Mouse (Mus musculus) A20 (cell line): ENCODE measurements around the gene Dscaml1.

Experiments used
- DNase-seq: peaks from one replicate; pipeline ENCODE4 v3.0.0-alpha.2; 2011; ENCODE audit warnings: low read depth, low spot score

Dscaml1 gene

GRCm38 (mm10) chr9:45625889-45626446, 199.5 kb downstream of the Dscaml1 start:
- DNase-seq = no peak

DNA sequence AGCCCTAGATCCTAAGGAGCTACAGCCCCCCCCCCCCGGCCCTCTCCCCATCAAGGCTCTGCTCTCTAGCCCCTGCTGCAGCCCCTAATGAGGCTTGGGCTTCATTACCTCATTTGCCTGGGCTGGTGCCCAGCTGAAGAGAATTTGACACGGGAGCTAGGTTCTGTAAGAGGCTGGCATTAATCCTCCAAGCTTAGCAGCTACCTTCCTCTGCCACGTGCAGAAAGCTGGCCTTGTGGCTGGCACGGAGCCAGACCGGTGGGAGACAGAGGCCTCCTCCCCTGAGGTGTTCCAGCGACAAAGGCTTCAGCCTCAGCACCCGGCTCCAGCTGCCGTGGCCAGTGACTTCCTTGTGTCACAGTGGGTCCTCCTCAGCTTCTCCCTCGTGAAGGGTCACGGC, 206.1 kb downstream of the Dscaml1 start:
- DNase-seq = no peak

DNA sequence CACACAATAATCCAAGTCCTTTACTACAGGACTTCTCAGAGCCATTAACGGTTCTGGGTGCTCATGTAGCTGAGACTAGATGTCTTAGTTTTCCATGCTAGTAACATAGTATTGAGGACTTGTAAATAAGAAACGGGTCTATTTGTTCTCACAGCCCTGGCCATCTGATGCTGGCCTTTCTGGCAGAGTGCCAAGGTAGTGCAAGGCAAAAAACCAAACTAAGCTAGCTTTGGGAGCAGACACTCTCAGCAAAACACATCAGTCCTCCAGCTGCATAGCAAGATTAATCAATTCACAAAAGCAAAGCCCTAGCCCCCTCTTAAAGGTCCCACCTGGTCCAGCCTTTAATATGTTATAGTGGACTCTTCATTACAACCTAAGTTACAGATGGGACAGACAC, 206.6 kb downstream of the Dscaml1 start:
- DNase-seq = no peak

GRCm38 (mm10) chr9:45634978-45635377, 208.6 kb downstream of the Dscaml1 start:
- no peak for DNase-seq

GRCm38 (mm10) chr9:45637346-45637745, 210.9 kb downstream of the Dscaml1 start:
- DNase-seq = no peak

DNA sequence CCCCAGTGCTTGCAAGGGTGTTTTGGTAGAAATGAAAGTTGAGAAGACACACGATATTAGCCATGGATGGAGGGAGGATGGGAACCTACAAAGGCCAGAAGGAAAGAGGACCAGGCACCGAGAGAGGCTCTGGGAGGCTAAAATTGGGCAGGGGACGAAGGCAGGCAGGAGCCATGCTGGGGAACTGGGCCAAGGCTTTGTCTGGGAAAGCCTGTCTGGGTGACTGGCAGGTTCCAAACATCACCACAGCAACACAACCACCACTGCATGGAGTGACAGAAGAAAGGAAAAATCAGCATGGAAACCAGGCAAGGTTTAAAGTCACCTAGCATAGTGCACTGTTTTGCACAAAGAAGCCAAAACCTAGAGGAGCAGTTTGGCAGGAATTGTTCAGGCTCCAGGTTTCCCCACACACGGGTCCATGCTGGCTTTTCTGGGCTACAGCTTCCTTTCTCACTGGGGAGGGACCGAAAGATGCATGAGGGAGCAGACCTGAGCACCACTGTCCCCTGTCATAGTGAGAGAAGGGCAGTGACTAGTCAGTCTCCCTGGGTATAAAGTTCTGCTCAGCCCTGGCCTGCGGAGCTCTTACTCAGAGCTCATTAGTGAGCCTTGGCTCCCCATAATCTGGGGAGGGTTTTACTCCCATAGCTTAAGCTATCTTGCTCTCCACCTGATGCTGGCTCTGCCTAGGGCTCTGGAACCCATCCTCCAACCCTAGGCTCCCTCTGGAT, 211.9 kb downstream of the Dscaml1 start:
- no peak for DNase-seq

GRCm38 (mm10) chr9:45644833-45645388, 218.5 kb downstream of the Dscaml1 start:
- DNase-seq = peak; percentile 26

- DNase-seq = no peak
Measured at GRCm38 (mm10) chr9:45645526-45645925, 219.1 kb downstream of the Dscaml1 start.

DNA sequence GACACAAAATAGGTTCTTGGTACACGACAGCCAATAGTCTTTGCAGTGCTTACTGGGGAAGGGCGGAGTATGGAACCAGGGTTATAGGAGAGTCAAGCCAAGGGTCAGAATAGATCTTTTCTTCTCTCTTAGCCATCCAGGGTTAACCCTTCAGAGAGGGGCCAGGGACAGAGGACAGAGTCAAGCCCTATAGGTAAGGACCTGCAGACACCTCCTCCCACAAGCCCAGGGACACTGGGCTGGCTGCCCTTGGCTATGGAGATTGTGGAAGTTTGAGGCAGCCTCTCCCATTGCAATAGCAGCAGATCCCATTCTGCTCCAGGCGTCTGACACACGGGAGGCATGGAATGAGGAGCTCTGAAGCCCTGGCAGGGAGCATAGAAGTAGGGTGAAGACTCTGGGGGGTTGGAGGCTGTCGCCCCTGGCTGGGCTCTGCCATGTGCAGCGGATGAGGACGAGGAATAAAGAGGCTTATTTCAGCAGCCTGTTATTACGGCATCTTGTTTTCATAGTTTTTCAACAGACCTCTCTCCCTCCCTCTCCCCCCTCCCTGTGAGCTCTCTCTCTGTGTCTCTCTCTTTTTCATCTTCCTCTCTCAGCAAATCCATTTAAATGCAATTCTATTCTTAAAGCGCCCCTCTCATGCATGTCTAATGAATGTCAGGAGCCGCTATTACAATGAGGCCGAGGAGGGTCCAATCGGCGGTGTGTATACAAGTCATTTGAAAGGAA, 224.8 kb downstream of the Dscaml1 start:
- no peak for DNase-seq

- DNase-seq = no peak
Measured at GRCm38 (mm10) chr9:45651810-45652177, 225.4 kb downstream of the Dscaml1 start.

GRCm38 (mm10) chr9:45657172-45658062, 231.0 kb downstream of the Dscaml1 start:
- no peak for DNase-seq

GRCm38 (mm10) chr9:45660191-45660590, 233.8 kb downstream of the Dscaml1 start:
- DNase-seq = no peak

DNA sequence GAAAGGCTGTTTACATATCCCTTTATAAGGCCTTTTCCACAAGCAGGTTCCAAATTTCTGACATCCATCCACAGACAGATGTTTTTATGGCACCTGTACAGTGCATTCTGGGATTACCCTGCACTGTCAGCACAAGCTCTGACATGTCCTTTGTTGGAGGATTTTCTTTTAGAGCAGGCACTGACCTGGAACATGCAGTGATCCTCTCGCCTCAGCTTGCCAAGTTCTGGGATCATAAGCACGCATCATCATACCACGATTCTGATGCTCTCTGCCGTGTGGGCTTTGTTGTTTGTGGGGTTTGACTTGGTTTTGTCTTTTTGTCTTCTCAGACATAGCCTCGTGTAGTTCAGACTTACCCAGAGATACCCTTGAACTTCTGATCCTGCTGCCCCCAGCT, 236.0 kb downstream of the Dscaml1 start:
- no peak for DNase-seq

- no peak for DNase-seq
Measured at GRCm38 (mm10) chr9:45663386-45664315, 237.2 kb downstream of the Dscaml1 start.

DNA sequence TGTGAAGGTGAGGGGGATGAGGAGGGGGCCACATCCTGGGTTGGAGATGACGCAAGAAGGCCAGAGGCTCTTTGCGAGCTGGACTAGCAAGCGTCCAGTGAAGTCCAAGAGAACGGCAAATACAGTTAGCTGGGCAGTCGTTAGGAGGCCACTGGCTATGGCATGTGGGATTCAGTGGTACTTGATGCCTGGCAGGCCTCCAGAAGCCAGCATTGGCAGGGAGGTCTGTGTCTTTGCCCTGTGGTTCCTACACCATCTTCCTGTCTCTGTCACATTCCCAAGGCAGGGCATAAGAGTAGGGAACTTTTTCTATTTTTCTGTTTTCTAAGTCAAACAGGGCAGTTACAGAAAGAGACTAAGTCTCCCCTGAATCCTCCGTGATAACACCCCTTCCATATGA, 237.9 kb downstream of the Dscaml1 start:
- DNase-seq = no peak

DNA sequence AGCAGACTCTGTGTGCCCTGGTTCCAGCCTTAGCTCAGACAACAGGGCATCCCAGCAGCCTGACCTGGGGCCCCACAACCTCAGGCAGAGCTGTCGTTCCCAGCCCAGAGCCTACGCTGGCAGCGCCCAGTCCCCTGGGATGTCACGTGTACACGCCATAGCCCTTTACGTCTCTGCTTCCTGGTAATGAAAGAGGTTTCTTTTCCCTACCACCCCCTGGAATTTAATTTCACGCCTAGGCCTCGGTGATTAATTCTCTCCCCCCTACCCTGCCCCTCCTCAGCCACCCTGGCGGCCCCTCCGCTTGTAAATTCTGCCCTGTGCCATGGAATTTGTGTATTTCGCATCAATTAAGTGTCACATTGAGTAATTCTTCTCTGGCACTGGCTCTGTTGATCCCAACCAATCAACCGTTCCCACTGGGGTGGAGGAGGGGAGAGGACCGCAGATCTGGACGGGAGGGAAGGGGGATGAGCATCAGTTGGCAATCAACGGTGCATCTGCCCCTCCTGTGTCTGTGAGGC, 238.5 kb downstream of the Dscaml1 start:
- DNase-seq = no peak

DNA sequence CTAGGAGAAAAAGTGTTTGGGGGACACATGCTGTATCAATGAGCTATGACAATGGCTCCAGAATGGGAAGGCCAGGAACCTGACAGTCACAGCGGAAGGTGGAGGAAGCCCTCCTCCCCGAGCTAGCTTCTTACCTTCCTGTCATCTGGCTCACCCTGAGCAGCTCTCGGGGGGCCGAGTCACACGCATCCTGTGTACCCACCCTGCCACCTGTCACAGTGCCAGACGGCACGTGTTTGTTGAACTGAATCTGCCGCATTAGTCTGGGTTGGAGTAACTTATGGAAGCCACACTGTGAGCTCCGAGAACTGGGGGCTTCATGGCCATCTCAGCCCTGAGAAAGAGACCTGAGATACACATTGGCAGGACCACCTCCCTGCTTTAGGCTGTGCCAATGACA, 249.5 kb downstream of the Dscaml1 start:
- DNase-seq = no peak

DNA sequence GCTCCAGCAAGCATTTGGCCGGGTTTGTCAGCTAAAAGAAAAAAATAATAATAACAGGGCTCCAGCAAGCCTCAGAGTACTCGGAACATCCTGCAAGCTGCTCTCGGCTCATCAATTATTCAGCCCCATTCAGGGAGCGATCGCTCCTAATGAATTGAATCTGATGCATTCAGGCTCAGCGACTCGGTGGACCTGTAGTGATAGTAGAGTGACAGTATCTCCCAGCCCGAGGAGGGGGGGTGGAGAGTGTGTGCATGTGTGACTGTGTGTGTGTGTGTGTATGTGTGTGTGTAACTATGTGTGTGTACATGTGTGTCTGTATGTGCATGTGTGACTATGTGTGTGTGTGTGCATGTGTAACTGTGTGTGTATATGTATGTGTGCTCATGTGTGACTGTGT, 250.2 kb downstream of the Dscaml1 start:
- DNase-seq = no peak

DNA sequence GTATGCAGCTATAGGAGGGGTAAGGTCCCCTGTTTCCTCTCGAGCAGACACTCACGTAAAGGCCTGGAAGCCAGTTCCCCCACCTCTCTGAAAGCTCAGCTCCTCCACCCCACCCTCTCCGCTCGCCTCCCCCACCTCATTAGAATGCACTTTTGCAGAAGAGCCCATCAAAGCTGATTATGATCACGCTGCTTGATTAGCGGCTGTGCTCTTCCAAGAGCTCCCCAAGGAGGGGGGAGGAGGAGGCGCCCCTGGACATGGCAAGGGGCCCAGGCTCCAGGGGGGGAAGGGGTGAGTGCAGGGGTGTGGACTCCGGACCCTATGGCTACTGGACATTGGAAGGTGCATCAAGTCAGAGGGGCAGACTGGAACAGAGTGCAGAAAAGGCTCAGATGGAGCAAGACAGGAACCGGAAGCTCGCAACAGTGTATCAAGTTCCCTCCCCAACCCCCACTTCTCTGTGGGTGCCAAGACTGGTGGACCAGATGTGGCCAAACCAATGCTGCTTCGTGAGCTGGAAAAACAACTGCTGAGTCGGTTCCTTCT, 250.9 kb downstream of the Dscaml1 start:
- no peak for DNase-seq
